Mouse (Mus musculus): Measurements from ENCODE around the gene Sap18b. TPM values are rescaled to one million over a fixed set of nuclear protein-coding genes. Genes with fewer than 3 reads are reported as not detected.

Sap18b gene
- polyA plus RNA-seq, 1 experiment from 2014 or later = 341 TPM

GRCm38 (mm10) chr8:95810184-95810591 lies 15.0 kb upstream of the Sap18b start:
- Histone ChIP-seq H3K4me2 (ENCODE audit: low read depth, low read length) (no peak overlapping the region), H3K9me3 (ENCODE audit: control insufficient read depth, low read length) (no peaks in the 10 kb centered on the region), H3K27ac (replicated peaks; ENCODE audit: low read depth, low read length) (no peak overlapping the region), H3K4me3 (ENCODE audit: low read depth, low read length) (no peak overlapping the region), H3K27me3 (replicated peaks; ENCODE audit: control insufficient read depth, insufficient read depth, low read length) (no peaks in the 10 kb centered on the region), H3K36me3 (ENCODE audit: control insufficient read depth, insufficient read depth, low read length) (no peaks in the 10 kb centered on the region), H3K4me1 (ENCODE audit: control insufficient read depth, insufficient read depth, low read length) (peaks cover 8% of the 10 kb centered on the region; the same call in 1 of the 2 replicates), H3K9ac (ENCODE audit: low read depth, low read length) (no peak overlapping the region)
- DNase-seq (ENCODE audit: low spot score) (no peak), ATAC-seq (ENCODE audit: low read depth) (no peak)
- 60% methylated on average over 3 of the region's 3 CpGs for WGBS

GRCm38 (mm10) chr8:95816044-95816708 lies 9.0 kb upstream of the Sap18b start:
- Histone ChIP-seq H3K27me3 (replicated peaks; ENCODE audit: control insufficient read depth, insufficient read depth, low read length) (no peaks in the 10 kb centered on the region), H3K36me3 (ENCODE audit: control insufficient read depth, insufficient read depth, low read length) (no peaks in the 10 kb centered on the region), H3K9ac (ENCODE audit: low read depth, low read length) (no peak overlapping the region), H3K9me3 (ENCODE audit: control insufficient read depth, low read length) (no peaks in the 10 kb centered on the region), H3K27ac (replicated peaks; ENCODE audit: low read depth, low read length) (no peak overlapping the region), H3K4me2 (ENCODE audit: low read depth, low read length) (no peak overlapping the region), H3K4me1 (ENCODE audit: control insufficient read depth, insufficient read depth, low read length) (no peaks in the 10 kb centered on the region), H3K4me3 (ENCODE audit: low read depth, low read length) (no peak overlapping the region)
- 37% methylated on average over 6 of the region's 6 CpGs for WGBS
- no peak for ATAC-seq (ENCODE audit: low read depth)
- DNase-seq (ENCODE audit: low spot score) = no peak

- no peak overlapping the region for H3K9ac ChIP-seq (ENCODE audit: low read depth, low read length)
- no peak overlapping the region for H3K4me3 ChIP-seq (ENCODE audit: low read depth, low read length)
- no peaks in the 10 kb centered on the region for H3K27me3 ChIP-seq (replicated peaks; ENCODE audit: control insufficient read depth, insufficient read depth, low read length)
- WGBS = 56% methylated on average over 3 of the region's 3 CpGs
- no peak for ATAC-seq (ENCODE audit: low read depth)
- H3K36me3 ChIP-seq (ENCODE audit: control insufficient read depth, insufficient read depth, low read length) = no peaks in the 10 kb centered on the region
- DNase-seq (ENCODE audit: low spot score) = no peak
- no peaks in the 10 kb centered on the region for H3K4me1 ChIP-seq (ENCODE audit: control insufficient read depth, insufficient read depth, low read length)
- no peak overlapping the region for H3K27ac ChIP-seq (replicated peaks; ENCODE audit: low read depth, low read length)
- H3K9me3 ChIP-seq (ENCODE audit: control insufficient read depth, low read length) = no peaks in the 10 kb centered on the region
- H3K4me2 ChIP-seq (ENCODE audit: low read depth, low read length) = no peak overlapping the region
These were observed 7.5 kb upstream of the Sap18b start for GRCm38 (mm10) chr8:95817597-95817996.

GRCm38 (mm10) chr8:95818211-95818610 lies 6.9 kb upstream of the Sap18b start:
- Histone ChIP-seq H3K9me3 (ENCODE audit: control insufficient read depth, low read length) (no peaks in the 10 kb centered on the region), H3K36me3 (ENCODE audit: control insufficient read depth, insufficient read depth, low read length) (no peaks in the 10 kb centered on the region), H3K27me3 (replicated peaks; ENCODE audit: control insufficient read depth, insufficient read depth, low read length) (no peaks in the 10 kb centered on the region), H3K4me3 (ENCODE audit: low read depth, low read length) (no peak overlapping the region), H3K27ac (replicated peaks; ENCODE audit: low read depth, low read length) (no peak overlapping the region), H3K4me1 (ENCODE audit: control insufficient read depth, insufficient read depth, low read length) (no peaks in the 10 kb centered on the region), H3K4me2 (ENCODE audit: low read depth, low read length) (no peak overlapping the region), H3K9ac (ENCODE audit: low read depth, low read length) (no peak overlapping the region)
- ATAC-seq (ENCODE audit: low read depth) (no peak), DNase-seq (ENCODE audit: low spot score) (no peak)
- 24% methylated on average over 1 of the region's 1 CpGs for WGBS

- 84% methylated on average over 6 of the region's 6 CpGs for WGBS
- H3K4me2 ChIP-seq (ENCODE audit: low read depth, low read length) = no peak overlapping the region
- no peaks in the 10 kb centered on the region for H3K9me3 ChIP-seq (ENCODE audit: control insufficient read depth, low read length)
- no peak overlapping the region for H3K27ac ChIP-seq (replicated peaks; ENCODE audit: low read depth, low read length)
- DNase-seq (ENCODE audit: low spot score) = no peak
- H3K27me3 ChIP-seq (replicated peaks; ENCODE audit: control insufficient read depth, insufficient read depth, low read length) = no peaks in the 10 kb centered on the region
- ATAC-seq (ENCODE audit: low read depth) = no peak
- no peaks in the 10 kb centered on the region for H3K36me3 ChIP-seq (ENCODE audit: control insufficient read depth, insufficient read depth, low read length)
- H3K4me1 ChIP-seq (ENCODE audit: control insufficient read depth, insufficient read depth, low read length) = no peaks in the 10 kb centered on the region
- H3K4me3 ChIP-seq (ENCODE audit: low read depth, low read length) = no peak overlapping the region
- H3K9ac ChIP-seq (ENCODE audit: low read depth, low read length) = no peak overlapping the region
These were observed 3.9 kb upstream of the Sap18b start for GRCm38 (mm10) chr8:95821266-95821665.

- no peaks in the 10 kb centered on the region for H3K27me3 ChIP-seq (replicated peaks; ENCODE audit: control insufficient read depth, insufficient read depth, low read length)
- H3K4me2 ChIP-seq (ENCODE audit: low read depth, low read length) = no peak overlapping the region
- no peak overlapping the region for H3K4me3 ChIP-seq (ENCODE audit: low read depth, low read length)
- H3K27ac ChIP-seq (replicated peaks; ENCODE audit: low read depth, low read length) = no peak overlapping the region
- 82% methylated on average over 5 of the region's 5 CpGs for WGBS
- H3K4me1 ChIP-seq (ENCODE audit: control insufficient read depth, insufficient read depth, low read length) = no peaks in the 10 kb centered on the region
- H3K9ac ChIP-seq (ENCODE audit: low read depth, low read length) = no peak overlapping the region
- no peaks in the 10 kb centered on the region for H3K9me3 ChIP-seq (ENCODE audit: control insufficient read depth, low read length)
- no peak for ATAC-seq (ENCODE audit: low read depth)
- no peak for DNase-seq (ENCODE audit: low spot score)
- H3K36me3 ChIP-seq (ENCODE audit: control insufficient read depth, insufficient read depth, low read length) = no peaks in the 10 kb centered on the region
These were observed 3.0 kb upstream of the Sap18b start for GRCm38 (mm10) chr8:95822096-95822495.

- no peak overlapping the region for H3K27ac ChIP-seq (replicated peaks; ENCODE audit: low read depth, low read length)
- H3K27me3 ChIP-seq (replicated peaks; ENCODE audit: control insufficient read depth, insufficient read depth, low read length) = no peaks in the 10 kb centered on the region
- ATAC-seq (ENCODE audit: low read depth) (no peak), DNase-seq (ENCODE audit: low spot score) (no peak)
- H3K4me1 ChIP-seq (ENCODE audit: control insufficient read depth, insufficient read depth, low read length) = no peaks in the 10 kb centered on the region
- no peaks in the 10 kb centered on the region for H3K36me3 ChIP-seq (ENCODE audit: control insufficient read depth, insufficient read depth, low read length)
- no peak overlapping the region for H3K4me3 ChIP-seq (ENCODE audit: low read depth, low read length)
- no peak overlapping the region for H3K4me2 ChIP-seq (ENCODE audit: low read depth, low read length)
- 77% methylated on average over 3 of the region's 3 CpGs for WGBS
- no peak overlapping the region for H3K9ac ChIP-seq (ENCODE audit: low read depth, low read length)
- no peaks in the 10 kb centered on the region for H3K9me3 ChIP-seq (ENCODE audit: control insufficient read depth, low read length)
These were observed 2.4 kb upstream of the Sap18b start for GRCm38 (mm10) chr8:95822699-95823098.

- WGBS = 75% methylated on average over 3 of the region's 3 CpGs
- ATAC-seq (ENCODE audit: low read depth) = no peak
- no peak overlapping the region for H3K27ac ChIP-seq (replicated peaks; ENCODE audit: low read depth, low read length)
- H3K4me2 ChIP-seq (ENCODE audit: low read depth, low read length) = no peak overlapping the region
- no peaks in the 10 kb centered on the region for H3K36me3 ChIP-seq (ENCODE audit: control insufficient read depth, insufficient read depth, low read length)
- peaks cover 4% of the 10 kb centered on the region; the same call in 1 of the 2 replicates for H3K4me1 ChIP-seq (ENCODE audit: control insufficient read depth, insufficient read depth, low read length)
- H3K27me3 ChIP-seq (replicated peaks; ENCODE audit: control insufficient read depth, insufficient read depth, low read length) = no peaks in the 10 kb centered on the region
- no peak overlapping the region for H3K9ac ChIP-seq (ENCODE audit: low read depth, low read length)
- H3K4me3 ChIP-seq (ENCODE audit: low read depth, low read length) = no peak overlapping the region
- no peak for DNase-seq (ENCODE audit: low spot score)
- H3K9me3 ChIP-seq (ENCODE audit: control insufficient read depth, low read length) = no peaks in the 10 kb centered on the region
These were observed 5.0 kb downstream of the Sap18b start for GRCm38 (mm10) chr8:95830144-95830543.
